Mouse (Mus musculus): ENCODE measurements around the gene Adamts15. TPM values are rescaled to one million over a fixed set of nuclear protein-coding genes. Genes with fewer than 3 reads are reported as not detected.

Adamts15 gene
- total and polyA plus RNA-seq, 3 experiments: 0.22 TPM; not detected in 2

DNA sequence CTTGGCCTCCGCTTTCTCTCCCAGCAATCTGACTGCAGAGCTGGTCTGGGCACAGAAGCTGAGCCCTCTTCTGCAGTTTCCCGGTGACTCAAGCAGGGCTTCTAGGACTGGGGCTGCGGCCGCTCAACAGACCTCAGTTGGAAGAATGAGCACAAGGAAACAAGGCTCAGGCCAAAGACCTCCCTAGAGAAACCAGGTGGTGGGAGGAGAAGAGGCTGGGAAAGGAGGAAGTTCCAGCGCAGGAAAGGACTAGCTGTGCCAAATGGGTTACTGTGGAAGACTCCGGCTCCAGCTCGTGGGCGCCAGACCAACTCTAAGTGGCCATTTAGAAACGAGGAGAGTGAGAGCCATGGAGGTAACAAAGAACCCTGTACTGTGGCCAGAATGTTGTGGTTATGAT, 2.6 kb downstream of the Adamts15 start:
- H3K4me3 ChIP-seq (ENCODE audit: low read depth, low read length): no peak overlapping the region
- DNase-seq (ENCODE audit: low spot score) (no peak), ATAC-seq (ENCODE audit: extremely low read depth, insufficient number of reproducible peaks, low FRiP score, poor library complexity, severe bottlenecking) (no peak)
- H3K9me3 ChIP-seq (replicated peaks): no peaks in the 10 kb centered on the region
- no peaks in the 10 kb centered on the region; the same call in 1 of the 2 replicates for H3K27me3 ChIP-seq (ENCODE audit: insufficient read depth, low read length)
- H3K4me1 ChIP-seq (ENCODE audit: insufficient read depth, low read depth, low read length): no peaks in the 10 kb centered on the region
- no peak for TF ChIP-seq TAL1 (conservative IDR thresholded peaks at IDR 0.05; ENCODE audit: low read depth, low read length)
- no peak for TF ChIP-seq CTCF (IDR thresholded peaks at IDR 0.05; ENCODE audit: low read depth, low read length)
- TF ChIP-seq GATA2 (IDR thresholded peaks at IDR 0.05; ENCODE audit: borderline replicate concordance, low read depth, low read length): no peak
- no peak for TF ChIP-seq POLR2AphosphoS5 (IDR thresholded peaks at IDR 0.05; ENCODE audit: insufficient replicate concordance, low read depth, low read length)
- no peak for TF ChIP-seq GATA1 (IDR thresholded peaks at IDR 0.05; ENCODE audit: borderline replicate concordance, low read length)
- no peaks in the 10 kb centered on the region for H3K36me3 ChIP-seq (replicated peaks)

- TF ChIP-seq CTCF (IDR thresholded peaks at IDR 0.05; ENCODE audit: low read depth, low read length) (no peak), POLR2AphosphoS5 (IDR thresholded peaks at IDR 0.05; ENCODE audit: insufficient replicate concordance, low read depth, low read length) (no peak), TAL1 (conservative IDR thresholded peaks at IDR 0.05; ENCODE audit: low read depth, low read length) (no peak), GATA2 (IDR thresholded peaks at IDR 0.05; ENCODE audit: borderline replicate concordance, low read depth, low read length) (no peak), GATA1 (IDR thresholded peaks at IDR 0.05; ENCODE audit: borderline replicate concordance, low read length) (no peak)
- ATAC-seq (ENCODE audit: extremely low read depth, insufficient number of reproducible peaks, low FRiP score, poor library complexity, severe bottlenecking) (no peak), DNase-seq (ENCODE audit: low spot score) (no peak)
- Histone ChIP-seq H3K4me1 (ENCODE audit: insufficient read depth, low read depth, low read length) (no peaks in the 10 kb centered on the region), H3K9me3 (replicated peaks) (no peaks in the 10 kb centered on the region), H3K36me3 (replicated peaks) (no peaks in the 10 kb centered on the region), H3K4me3 (ENCODE audit: low read depth, low read length) (no peak overlapping the region), H3K27me3 (ENCODE audit: insufficient read depth, low read length) (no peaks in the 10 kb centered on the region; the same call in 1 of the 2 replicates)
Observed at GRCm38 (mm10) chr9:30918466-30919356, 3.5 kb downstream of the Adamts15 start.

DNA sequence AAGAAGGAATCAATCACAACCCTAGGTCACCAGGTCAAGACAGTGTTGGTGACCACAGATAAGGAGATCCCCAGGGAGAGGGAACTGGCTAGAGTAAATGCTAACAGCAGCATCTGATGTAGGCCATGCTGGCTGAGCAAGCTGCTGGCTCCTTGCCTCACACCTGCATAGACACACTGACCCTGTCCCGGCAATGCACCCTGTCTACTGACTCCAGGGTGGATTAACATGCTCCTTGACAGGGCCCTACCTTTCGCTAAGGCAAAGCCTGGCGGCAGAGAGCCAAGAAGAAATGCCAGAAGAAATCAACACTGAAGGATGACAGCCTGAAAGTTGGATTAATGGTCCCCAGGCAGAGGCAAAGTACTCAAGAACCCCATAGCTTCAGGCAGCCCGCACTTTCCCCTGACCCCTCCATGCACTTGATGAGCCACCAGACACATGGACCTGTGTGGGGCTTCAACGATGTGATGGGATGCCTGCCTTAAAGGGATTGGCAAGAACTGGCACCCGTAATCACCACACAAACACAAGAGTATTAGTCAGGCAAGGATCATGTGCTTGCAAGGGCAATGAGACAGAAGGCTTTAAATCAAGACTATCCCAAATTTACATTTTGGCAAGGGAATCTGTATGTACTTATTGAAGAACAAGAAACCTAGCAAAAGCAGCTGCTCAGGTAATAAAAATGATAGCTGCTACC, 5.8 kb downstream of the Adamts15 start:
- no peaks in the 10 kb centered on the region for H3K9me3 ChIP-seq (replicated peaks)
- no peak overlapping the region for H3K4me3 ChIP-seq (ENCODE audit: low read depth, low read length)
- no peak for ATAC-seq (ENCODE audit: extremely low read depth, insufficient number of reproducible peaks, low FRiP score, poor library complexity, severe bottlenecking)
- H3K36me3 ChIP-seq (replicated peaks): no peaks in the 10 kb centered on the region
- H3K4me1 ChIP-seq (ENCODE audit: insufficient read depth, low read depth, low read length): no peaks in the 10 kb centered on the region
- TF ChIP-seq GATA1 (IDR thresholded peaks at IDR 0.05; ENCODE audit: borderline replicate concordance, low read length) (no peak), TAL1 (conservative IDR thresholded peaks at IDR 0.05; ENCODE audit: low read depth, low read length) (no peak), GATA2 (IDR thresholded peaks at IDR 0.05; ENCODE audit: borderline replicate concordance, low read depth, low read length) (no peak), CTCF (IDR thresholded peaks at IDR 0.05; ENCODE audit: low read depth, low read length) (no peak), POLR2AphosphoS5 (IDR thresholded peaks at IDR 0.05; ENCODE audit: insufficient replicate concordance, low read depth, low read length) (no peak)
- no peaks in the 10 kb centered on the region for H3K27me3 ChIP-seq (ENCODE audit: insufficient read depth, low read length)
- no peak for DNase-seq (ENCODE audit: low spot score)

DNA sequence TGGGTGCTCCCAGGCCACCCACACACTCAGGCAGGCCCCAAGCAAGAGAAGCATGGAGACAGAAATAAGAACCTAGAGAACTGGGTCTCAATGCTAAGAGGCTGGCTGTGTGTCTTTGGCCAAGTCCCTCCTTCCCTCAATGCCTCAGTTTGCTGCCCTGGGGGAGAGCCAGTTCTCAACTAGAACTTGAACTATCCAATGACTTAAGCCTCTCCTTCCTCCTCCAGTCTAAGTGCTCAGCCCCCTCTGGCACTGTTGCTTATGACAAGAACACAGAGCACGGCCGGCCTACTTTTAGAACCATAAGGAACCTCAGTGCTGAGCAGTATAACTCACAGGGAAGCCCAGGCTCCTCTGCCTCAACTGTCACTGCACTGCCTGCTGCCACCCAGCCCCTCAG, 8.0 kb downstream of the Adamts15 start:
- Histone ChIP-seq H3K36me3 (replicated peaks) (no peaks in the 10 kb centered on the region), H3K9me3 (replicated peaks) (no peaks in the 10 kb centered on the region), H3K4me3 (ENCODE audit: low read depth, low read length) (no peak overlapping the region), H3K4me1 (ENCODE audit: insufficient read depth, low read depth, low read length) (no peaks in the 10 kb centered on the region), H3K27me3 (ENCODE audit: insufficient read depth, low read length) (no peaks in the 10 kb centered on the region)
- DNase-seq (ENCODE audit: low spot score): no peak
- no peak for TF ChIP-seq GATA1 (IDR thresholded peaks at IDR 0.05; ENCODE audit: borderline replicate concordance, low read length)
- no peak for TF ChIP-seq GATA2 (IDR thresholded peaks at IDR 0.05; ENCODE audit: borderline replicate concordance, low read depth, low read length)
- TF ChIP-seq CTCF (IDR thresholded peaks at IDR 0.05; ENCODE audit: low read depth, low read length): no peak
- no peak for TF ChIP-seq POLR2AphosphoS5 (IDR thresholded peaks at IDR 0.05; ENCODE audit: insufficient replicate concordance, low read depth, low read length)
- no peak for TF ChIP-seq TAL1 (conservative IDR thresholded peaks at IDR 0.05; ENCODE audit: low read depth, low read length)
- ATAC-seq (ENCODE audit: extremely low read depth, insufficient number of reproducible peaks, low FRiP score, poor library complexity, severe bottlenecking): no peak

DNA sequence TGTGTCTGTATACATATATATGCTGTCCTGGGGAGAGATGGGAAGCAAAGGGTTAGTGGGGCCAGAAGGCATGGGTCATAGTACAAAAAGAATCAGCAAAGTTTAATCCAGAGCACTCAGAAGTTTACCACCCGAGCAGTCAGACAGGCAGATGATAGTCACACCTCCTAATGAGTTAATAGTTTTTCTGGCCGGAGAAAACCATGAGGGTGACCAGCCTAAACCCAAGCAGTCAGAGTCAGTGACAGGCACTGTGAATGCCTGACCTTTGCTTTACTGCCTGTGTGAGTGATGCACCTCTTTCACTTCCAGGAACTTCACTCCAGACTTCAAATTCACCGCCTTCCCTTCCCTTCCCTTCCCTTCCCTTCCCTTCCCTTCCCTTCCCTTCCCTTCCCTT, 8.8 kb downstream of the Adamts15 start:
- Histone ChIP-seq H3K27me3 (ENCODE audit: insufficient read depth, low read length) (no peaks in the 10 kb centered on the region), H3K4me3 (ENCODE audit: low read depth, low read length) (no peak overlapping the region)
- no peak for ATAC-seq (ENCODE audit: extremely low read depth, insufficient number of reproducible peaks, low FRiP score, poor library complexity, severe bottlenecking)

DNA sequence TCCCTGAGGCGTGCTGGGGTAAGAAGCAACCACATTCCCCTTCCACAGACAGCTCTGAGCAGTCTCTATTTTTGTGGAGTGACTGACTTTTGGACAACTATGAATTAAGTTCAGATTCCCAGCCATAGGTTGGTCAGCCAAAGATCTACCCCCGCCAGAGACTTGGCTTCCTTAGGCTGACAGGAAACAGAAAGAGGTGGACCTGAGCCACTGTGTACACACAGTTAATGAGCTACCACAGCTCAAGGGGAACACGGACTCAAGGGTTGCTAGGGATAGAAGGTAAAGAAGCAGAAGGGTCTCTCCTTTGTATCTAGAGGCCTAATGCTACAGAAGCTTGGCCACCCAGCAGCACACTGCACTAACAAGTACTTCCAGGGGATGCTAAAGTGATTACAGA, 10.1 kb downstream of the Adamts15 start:
- ATAC-seq (ENCODE audit: extremely low read depth, insufficient number of reproducible peaks, low FRiP score, poor library complexity, severe bottlenecking): no peak
- TF ChIP-seq GATA2 (IDR thresholded peaks at IDR 0.05; ENCODE audit: borderline replicate concordance, low read depth, low read length): no peak
- TF ChIP-seq CTCF (IDR thresholded peaks at IDR 0.05; ENCODE audit: low read depth, low read length): no peak
- TF ChIP-seq POLR2AphosphoS5 (IDR thresholded peaks at IDR 0.05; ENCODE audit: insufficient replicate concordance, low read depth, low read length): no peak
- TF ChIP-seq TAL1 (conservative IDR thresholded peaks at IDR 0.05; ENCODE audit: low read depth, low read length): no peak
- no peak for TF ChIP-seq GATA1 (IDR thresholded peaks at IDR 0.05; ENCODE audit: borderline replicate concordance, low read length)
- no peaks in the 10 kb centered on the region for H3K36me3 ChIP-seq (replicated peaks)
- DNase-seq (ENCODE audit: low spot score): no peak
- no peaks in the 10 kb centered on the region for H3K4me1 ChIP-seq (ENCODE audit: insufficient read depth, low read depth, low read length)
- H3K9me3 ChIP-seq (replicated peaks): no peaks in the 10 kb centered on the region
- no peaks in the 10 kb centered on the region for H3K27me3 ChIP-seq (ENCODE audit: insufficient read depth, low read length)
- no peak overlapping the region for H3K4me3 ChIP-seq (ENCODE audit: low read depth, low read length)

More for the DNA sequence above, 8.8 kb downstream of the Adamts15 start:
- DNase-seq (ENCODE audit: low spot score): no peak
- Histone ChIP-seq H3K9me3 (replicated peaks) (no peaks in the 10 kb centered on the region), H3K4me1 (ENCODE audit: insufficient read depth, low read depth, low read length) (no peaks in the 10 kb centered on the region), H3K36me3 (replicated peaks) (no peaks in the 10 kb centered on the region)
- TF ChIP-seq TAL1 (conservative IDR thresholded peaks at IDR 0.05; ENCODE audit: low read depth, low read length): no peak
- no peak for TF ChIP-seq POLR2AphosphoS5 (IDR thresholded peaks at IDR 0.05; ENCODE audit: insufficient replicate concordance, low read depth, low read length)
